Mouse (Mus musculus) duodenum, adult 2 months (tissue): ENCODE results near the gene 1700125H20Rik. TPM values are rescaled to one million over a fixed set of nuclear protein-coding genes. Genes with fewer than 3 reads are reported as not detected.

ENCODE experiments used
- polyA plus RNA-seq: library from polyadenylated mRNA; depleted of rRNA; stranded (reverse); fragments of >200 nt; gene quantifications from 2 replicates; pipeline ENCODE4 v1.2.3, GENCODE M21; 2012; ENCODE audit warnings: low replicate concordance; rRNA removed

Gene 1700125H20Rik
- polyA plus RNA-seq = not detected in 2 replicates

DNA sequence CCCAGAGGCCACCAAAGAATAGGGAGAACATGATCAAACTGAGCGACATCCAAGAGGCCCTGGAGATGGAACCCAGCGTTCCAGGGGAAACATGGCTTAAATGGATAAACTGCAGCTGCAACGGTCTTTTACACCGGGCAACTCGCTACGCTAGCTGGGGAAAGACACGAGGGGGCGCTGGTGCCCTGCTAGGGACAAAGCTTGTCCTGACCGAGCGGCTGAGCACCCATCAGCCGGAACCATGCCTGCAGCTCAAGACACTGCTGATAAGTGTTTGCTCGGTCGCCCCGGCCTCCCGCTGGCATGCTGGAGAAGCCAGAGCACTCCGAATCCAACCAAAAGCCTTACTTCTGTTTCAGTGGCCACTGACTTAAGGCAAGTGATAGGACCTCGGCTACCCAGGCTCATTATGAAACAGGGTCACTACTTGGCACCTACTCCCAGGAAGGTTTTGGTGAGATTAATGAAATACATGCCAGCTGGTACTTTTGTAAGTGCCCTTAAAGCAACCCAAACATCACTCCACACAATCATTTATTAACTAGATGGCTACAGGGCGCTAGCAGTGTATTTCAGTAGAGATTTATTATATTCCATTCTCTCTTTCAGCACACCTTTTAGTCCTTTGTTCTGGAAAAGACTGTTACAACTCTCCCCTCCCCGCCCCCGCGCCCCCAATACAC is at the start of gene 1700125H20Rik:
TSS of gene 1700125H20Rik (plus strand) at position 347 of the 683 bp plus-strand sequence.

DNA sequence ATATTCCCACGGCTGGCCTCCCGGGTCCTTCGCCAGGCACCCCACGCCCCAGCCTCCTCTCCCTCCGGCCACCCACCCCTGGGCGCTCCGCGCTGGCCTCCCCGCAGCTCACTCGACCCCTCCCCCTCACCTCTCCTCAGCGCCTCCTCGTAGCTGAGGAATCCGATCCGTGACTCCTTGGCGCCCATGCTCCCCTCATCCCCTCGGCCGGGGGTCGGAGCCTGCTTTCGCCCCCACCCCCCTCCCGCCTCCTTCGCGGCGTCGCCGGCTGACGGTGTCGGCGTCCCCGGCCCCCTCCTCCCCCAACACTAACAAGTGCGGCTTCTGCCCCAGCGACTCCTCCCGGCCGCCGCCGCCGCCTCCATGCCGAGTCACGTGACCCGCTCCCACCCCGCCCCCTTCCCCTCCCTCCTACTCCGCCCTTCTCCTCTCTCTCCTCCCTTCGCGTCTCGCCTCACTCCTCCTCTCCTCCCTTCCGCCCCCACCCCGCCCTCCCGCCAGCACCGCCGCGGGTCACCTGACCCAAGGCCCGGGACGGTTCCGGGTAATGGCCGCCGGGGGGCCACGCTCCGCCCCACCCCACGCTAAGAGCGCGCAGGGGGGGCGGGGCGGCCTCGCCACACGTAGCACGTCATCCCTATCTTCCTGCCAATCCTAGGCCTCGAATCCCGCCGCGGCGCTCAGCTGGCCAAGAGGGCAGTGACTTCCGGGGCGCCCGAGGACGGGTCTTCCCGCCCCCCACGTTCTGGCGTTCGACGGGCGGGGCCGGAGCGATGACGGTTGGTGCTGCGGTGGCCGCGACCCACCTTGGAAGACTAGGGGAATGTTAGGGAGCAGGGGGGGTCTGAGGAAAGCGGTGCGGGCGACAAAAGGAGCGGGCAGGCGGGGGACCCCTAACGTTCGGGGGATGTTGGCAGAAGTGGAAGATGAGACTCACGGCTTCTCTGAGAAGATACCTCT is 30.3 kb upstream of the 1700125H20Rik start, which contains the start of gene Usp32:
TSS of gene Usp32 (minus strand) at position 581 of the 960 bp plus-strand sequence.

Other genes starting within 250 kb of the 1700125H20Rik start
- gene Car4, start 212.6 kb upstream of the 1700125H20Rik start, polyA plus RNA-seq = 14.0 and 57.7 TPM in 2 replicates
- gene Usp32, start 30.2 kb upstream of the 1700125H20Rik start, polyA plus RNA-seq = 0.55 and 0.61 TPM in 2 replicates
- 4.1 and 6.0 TPM in 2 replicates for gene Appbp2, start 64.7 kb downstream of the 1700125H20Rik start, polyA plus RNA-seq
- gene Ppm1d, start 140.8 kb downstream of the 1700125H20Rik start, polyA plus RNA-seq = 1.5 and 1.8 TPM in 2 replicates
- 23.5 and 32.4 TPM in 2 replicates for gene Bcas3, start 182.8 kb downstream of the 1700125H20Rik start, polyA plus RNA-seq